Mouse (Mus musculus) left cerebral cortex, postnatal 4 days (tissue): ENCODE measurements around the gene Hoxb4. TPM values are rescaled to one million over a fixed set of nuclear protein-coding genes. Genes with fewer than 3 reads are reported as not detected.

Experiments
- DNase-seq: peaks from one replicate; pipeline ENCODE4 v3.0.0-alpha.2; 2022
- intact Hi-C: fragments of 180-260 bp; cut with DNase I; formaldehyde crosslinking; loops from one replicate; pipeline ENCODE4 v1.15.1; 2025
- total RNA-seq, 2 experiments: library from RNA; stranded (reverse); gene quantifications; 2 replicates each; pipeline ENCODE4 v1.2.3; 2021

The Hoxb4 gene
- total RNA-seq, 2 experiments from 2014 or later: not detected

GRCm38 (mm10) chr11:96327750-96328149 is 9.7 kb downstream of the Hoxb4 start:
- intact Hi-C loops: no loop called here
- DNase-seq: no peak

GRCm38 (mm10) chr11:96328605-96329004 is 10.5 kb downstream of the Hoxb4 start:
- intact Hi-C loops: no loop called here
- no peak for DNase-seq

GRCm38 (mm10) chr11:96332105-96332504 is 14.0 kb downstream of the Hoxb4 start:
- intact Hi-C loops: no loop called here
- DNase-seq: no peak

GRCm38 (mm10) chr11:96332618-96333032 is 14.6 kb downstream of the Hoxb4 start:
- no peak for DNase-seq

GRCm38 (mm10) chr11:96333241-96334001 is 15.4 kb downstream of the Hoxb4 start:
- intact Hi-C loops: no loop called here
- no peak for DNase-seq

More at GRCm38 (mm10) chr11:96332618-96333032, 14.6 kb downstream of the Hoxb4 start:
- intact Hi-C loops: no loop called here

GRCm38 (mm10) chr11:96334002-96334364 is 15.9 kb downstream of the Hoxb4 start:
- intact Hi-C loops: no loop called here
- no peak for DNase-seq

GRCm38 (mm10) chr11:96334998-96335397 is 16.9 kb downstream of the Hoxb4 start:
- intact Hi-C loops: no loop called here
- DNase-seq: no peak

GRCm38 (mm10) chr11:96336597-96336996 is 18.5 kb downstream of the Hoxb4 start:
- intact Hi-C loops: no loop called here
- DNase-seq: no peak

GRCm38 (mm10) chr11:96337026-96337425 is 19.0 kb downstream of the Hoxb4 start:
- DNase-seq: no peak
- intact Hi-C loops: no loop called here

- intact Hi-C loops: no loop called here
- DNase-seq: no peak
Measured at GRCm38 (mm10) chr11:96338957-96339855, 21.1 kb downstream of the Hoxb4 start.

- intact Hi-C loops: no loop called here
Measured at GRCm38 (mm10) chr11:96340698-96341365, 22.8 kb downstream of the Hoxb4 start.

GRCm38 (mm10) chr11:96341701-96342575 is 23.9 kb downstream of the Hoxb4 start:
- intact Hi-C loops: no loop called here
- DNase-seq: no peak

More at GRCm38 (mm10) chr11:96340698-96341365, 22.8 kb downstream of the Hoxb4 start:
- DNase-seq: no peak

- DNase-seq: no peak
- intact Hi-C loops: no loop called here
Measured at GRCm38 (mm10) chr11:96342576-96342930, 24.5 kb downstream of the Hoxb4 start.

- intact Hi-C loops: no loop called here
- DNase-seq: no peak
Measured at GRCm38 (mm10) chr11:96343206-96343745, 25.2 kb downstream of the Hoxb4 start.

GRCm38 (mm10) chr11:96344061-96344877 is 26.2 kb downstream of the Hoxb4 start:
- DNase-seq: no peak
- intact Hi-C loops: no loop called here

GRCm38 (mm10) chr11:96344878-96345159 is 26.8 kb downstream of the Hoxb4 start:
- DNase-seq: no peak
- intact Hi-C loops: no loop called here

- intact Hi-C loops: no loop called here
- no peak for DNase-seq
Measured at GRCm38 (mm10) chr11:96345220-96345892, 27.3 kb downstream of the Hoxb4 start.

GRCm38 (mm10) chr11:96345893-96346806 is 28.1 kb downstream of the Hoxb4 start:
- DNase-seq: no peak
- intact Hi-C loops: no loop called here
